Mouse (Mus musculus) heart, postnatal 0 days (tissue): Measurements from ENCODE around the gene Helt. TPM values are rescaled to one million over a fixed set of nuclear protein-coding genes. Genes with fewer than 3 reads are reported as not detected.

Experiments
- ATAC-seq: fragments of 200-750 bp; cut with Nextera tagmentation; 2 replicates; pipeline ENCODE4 v1.8.0; 2017; ENCODE audit warnings: low read depth, moderate number of reproducible peaks, moderate library complexity; ENCODE audit not compliant: insufficient read depth
- DNase-seq: peaks from one replicate; pipeline ENCODE4 v3.0.0-alpha.2; 2016; ENCODE audit warnings: low spot score
- H3K27ac ChIP-seq: fragments of 300-500 bp; sonication (generic); 2 replicates; pipeline ENCODE4 v1.5.1; 2014; ENCODE audit warnings: low read depth, mild to moderate bottlenecking
- H3K27me3 ChIP-seq: fragments of 300-500 bp; sonication (generic); 2 replicates; pipeline ENCODE4 v1.6.1; 2014; ENCODE audit warnings: low read length, mixed read lengths; ENCODE audit not compliant: control insufficient read depth, insufficient read depth
- H3K36me3 ChIP-seq: fragments of 300-500 bp; sonication (generic); replicated peaks from 2 replicates; pipeline ENCODE4 v1.6.1; 2014; ENCODE audit warnings: low read length, mixed read lengths; ENCODE audit not compliant: control insufficient read depth, insufficient read depth
- H3K4me1 ChIP-seq: fragments of 300-500 bp; sonication (generic); 2 replicates; pipeline ENCODE4 v1.6.1; 2014; ENCODE audit warnings: antibody characterized with exemption; ENCODE audit not compliant: control insufficient read depth, insufficient read depth
- H3K4me2 ChIP-seq: fragments of 300-500 bp; sonication (generic); 2 replicates; pipeline ENCODE4 v1.6.1; 2014; ENCODE audit warnings: low read depth, mild to moderate bottlenecking, low read length, moderate library complexity
- H3K4me3 ChIP-seq: fragments of 300-500 bp; sonication (generic); 2 replicates; pipeline ENCODE4 v1.5.1; 2014; ENCODE audit warnings: low read depth, low read length
- H3K9ac ChIP-seq: fragments of 300-500 bp; sonication (generic); replicated peaks from 2 replicates; pipeline ENCODE4 v1.6.1; 2014; ENCODE audit warnings: low read depth, low read length, mixed read lengths
- H3K9me3 ChIP-seq: fragments of 300-500 bp; sonication (generic); replicated peaks from 2 replicates; pipeline ENCODE4 v1.6.1; 2016; ENCODE audit warnings: low read length; ENCODE audit not compliant: control insufficient read depth
- CTCF ChIP-seq: IDR thresholded peaks from 2 replicates; pipeline ENCODE4 v1.5.1; 2016; ENCODE audit warnings: antibody characterized with exemption, control low read depth, low read depth
- EP300 ChIP-seq: IDR thresholded peaks from 2 replicates; pipeline ENCODE4 v1.6.1; 2016; ENCODE audit warnings: antibody characterized with exemption, low read depth
- WGBS: fragments of 180-500 bp; shearing (Covaris S2); extraction: QIAGEN DNeasy Blood & Tissue Kit; methylation state at CpG from one replicate; pipeline ENCODE4 v1.1.7; 2014; 5-methylcytosine and 5-hydroxymethylcytosine counted together
- polyA plus RNA-seq: library from polyadenylated mRNA; unstranded; fragments of >200 nt; fragmentation: Nextera tagmentation; extraction: Ambion mirVana; gene quantifications from 2 replicates; pipeline ENCODE4 v1.2.1, GENCODE M21; 2015
- total RNA-seq: library from RNA; depleted of rRNA; stranded (reverse); fragments of >200 nt; gene quantifications from 2 replicates; pipeline ENCODE4 v1.2.3, GENCODE M21; 2014; ENCODE audit warnings: low replicate concordance

The Helt gene
- total and polyA plus RNA-seq, 2 experiments from 2014 or later = not detected

DNA sequence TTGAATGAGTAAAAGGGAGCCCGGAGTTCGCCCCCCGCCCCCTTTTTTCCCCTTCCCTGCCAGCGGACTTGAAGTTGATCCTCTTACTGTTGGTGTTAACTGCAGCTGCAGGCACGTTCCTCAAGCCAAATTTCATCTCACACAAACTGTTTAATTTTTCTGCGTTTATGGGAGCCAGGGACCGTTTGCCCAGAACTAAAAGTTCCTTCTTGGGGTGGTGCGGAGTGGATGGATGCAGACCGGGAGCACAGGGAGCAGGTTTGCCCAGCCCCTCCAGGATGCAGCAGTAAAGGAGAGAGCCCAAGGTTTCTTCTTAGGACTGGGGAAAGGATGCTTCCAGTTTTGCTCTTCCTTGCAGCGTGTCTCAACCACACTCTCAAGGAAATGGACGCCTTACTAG, 2.1 kb upstream of the Helt start:
- H3K27me3 ChIP-seq = peaks cover 66% of the 10 kb centered on the region

DNA sequence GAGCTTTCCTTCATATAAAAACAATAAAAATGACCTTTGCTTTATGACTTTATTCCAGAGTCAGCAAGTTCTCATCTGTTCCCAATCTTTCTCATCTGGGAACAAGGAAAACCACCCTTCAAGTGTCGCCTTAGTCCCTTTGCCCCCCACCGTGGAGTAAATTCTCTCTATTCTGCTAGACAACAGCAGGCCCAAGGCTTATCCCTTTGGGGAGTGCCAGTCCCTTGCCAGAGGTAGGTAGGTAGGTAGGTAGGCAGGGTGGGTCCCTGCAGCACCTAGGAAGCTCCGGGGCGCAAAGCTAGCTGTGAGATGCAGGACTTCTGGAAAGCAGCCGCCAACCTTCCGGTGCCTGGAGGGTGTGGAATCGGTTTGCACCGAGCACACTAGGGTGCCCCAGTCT, 1.5 kb upstream of the Helt start:
- TF ChIP-seq EP300 (no peak), CTCF (no peak)
- 1% methylated on average over 8 of the region's 8 CpGs for WGBS

More for the DNA sequence above, 2.1 kb upstream of the Helt start:
- no peak overlapping the region for H3K4me2 ChIP-seq
- TF ChIP-seq EP300 (no peak), CTCF (no peak)
- no peak overlapping the region for H3K9ac ChIP-seq
- no peaks in the 10 kb centered on the region for H3K36me3 ChIP-seq
- 2% methylated on average over 11 of the region's 11 CpGs for WGBS
- DNase-seq = no peak
- ATAC-seq = no peak
- H3K27ac ChIP-seq = no peak overlapping the region
- H3K4me1 ChIP-seq = no peaks in the 10 kb centered on the region
- H3K4me3 ChIP-seq = 0 out of 2 replicates have a peak overlapping the region, but pooled peaks have one; percentile 5
- no peaks in the 10 kb centered on the region for H3K9me3 ChIP-seq

DNA sequence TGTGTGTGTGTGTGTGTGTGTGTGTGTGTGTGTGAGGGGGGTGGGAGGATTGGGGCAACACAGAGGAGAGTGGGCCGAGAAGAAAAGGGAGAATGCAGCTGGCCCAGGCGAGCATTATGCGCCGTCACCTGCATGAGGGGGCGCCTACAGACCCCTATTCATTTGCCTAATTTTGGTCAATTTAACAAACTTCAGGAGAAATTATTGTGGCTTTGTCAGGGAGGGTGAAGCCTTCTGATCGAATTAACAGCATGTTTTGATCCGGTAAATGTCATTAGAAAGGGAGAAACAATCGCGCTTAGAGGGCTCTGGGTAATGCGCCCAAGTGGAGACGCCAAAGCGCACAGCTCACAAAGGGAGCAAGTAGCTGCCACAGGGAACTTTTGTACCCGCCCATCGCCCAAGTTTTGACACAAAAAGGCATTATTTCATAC, 647 bp upstream of the Helt start:
- no peak overlapping the region for H3K27ac ChIP-seq
- H3K9me3 ChIP-seq = no peaks in the 10 kb centered on the region
- no peaks in the 10 kb centered on the region for H3K4me1 ChIP-seq
- no peaks in the 10 kb centered on the region for H3K36me3 ChIP-seq
- ATAC-seq (no peak), DNase-seq (no peak)
- no peak overlapping the region for H3K4me3 ChIP-seq
- TF ChIP-seq CTCF (no peak), EP300 (no peak)
- H3K27me3 ChIP-seq = peaks cover 80% of the 10 kb centered on the region
- 3% methylated on average over 14 of the region's 14 CpGs for WGBS
- H3K9ac ChIP-seq = no peak overlapping the region
- no peak overlapping the region for H3K4me2 ChIP-seq

More for the DNA sequence above, 1.5 kb upstream of the Helt start:
- H3K4me3 ChIP-seq = 0 out of 2 replicates have a peak overlapping the region, but pooled peaks have one; percentile 5
- H3K36me3 ChIP-seq = no peaks in the 10 kb centered on the region
- no peak for DNase-seq
- H3K9ac ChIP-seq = no peak overlapping the region
- no peak overlapping the region for H3K4me2 ChIP-seq
- no peaks in the 10 kb centered on the region for H3K9me3 ChIP-seq
- no peaks in the 10 kb centered on the region for H3K4me1 ChIP-seq
- no peak for ATAC-seq
- no peak overlapping the region for H3K27ac ChIP-seq
- peaks cover 72% of the 10 kb centered on the region for H3K27me3 ChIP-seq

DNA sequence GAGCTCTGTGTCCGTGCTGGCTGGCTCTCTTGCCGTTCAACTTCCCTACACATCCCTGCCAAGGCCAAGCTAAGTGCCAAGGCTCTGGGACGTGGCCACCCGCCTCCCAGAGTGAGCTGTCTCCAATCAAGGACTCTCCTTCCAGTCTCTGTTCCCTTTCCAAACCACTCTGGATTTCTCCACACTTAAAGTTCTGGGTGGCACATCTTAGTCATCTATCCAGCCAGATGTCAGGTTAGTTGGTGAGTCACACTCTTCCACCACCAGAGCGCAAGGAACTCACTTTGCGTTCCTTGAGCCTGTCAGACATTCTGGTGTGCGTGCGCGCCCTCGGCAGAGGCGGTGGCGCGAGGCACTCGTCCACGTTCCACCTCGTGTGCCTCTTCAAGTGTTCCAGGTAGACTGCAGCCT, 725 bp downstream of the Helt start:
- Histone ChIP-seq H3K27me3 (peaks cover 92% of the 10 kb centered on the region), H3K36me3 (no peaks in the 10 kb centered on the region), H3K4me3 (peak overlapping the region; percentile 27), H3K4me2 (peak overlapping the region; percentile 44), H3K9ac (no peak overlapping the region), H3K27ac (no peak overlapping the region), H3K9me3 (no peaks in the 10 kb centered on the region), H3K4me1 (no peaks in the 10 kb centered on the region)
- 2% methylated on average over 16 of the region's 16 CpGs for WGBS
- TF ChIP-seq CTCF (no peak), EP300 (no peak)
- ATAC-seq = no peak
- DNase-seq = no peak

DNA sequence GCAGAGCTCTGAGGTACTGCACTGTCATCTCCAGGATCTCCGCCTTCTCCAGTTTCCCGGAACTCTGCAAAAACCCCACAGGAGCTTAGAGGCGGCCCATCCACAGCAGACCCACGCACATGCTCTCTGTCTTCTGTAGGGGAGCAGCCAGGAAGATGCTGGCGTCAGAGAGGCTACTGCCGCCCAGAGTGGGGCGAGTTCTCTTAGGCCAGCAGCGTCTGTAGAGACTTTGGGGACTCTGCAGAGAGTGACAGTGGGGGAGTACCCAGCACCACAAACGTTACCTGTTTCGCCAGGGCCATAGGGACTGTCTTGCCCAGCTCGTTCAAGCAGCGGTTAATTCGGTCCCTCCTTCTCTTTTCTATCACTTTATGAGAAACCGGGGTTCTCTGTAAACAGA, 1.3 kb downstream of the Helt start:
- H3K9ac ChIP-seq = no peak overlapping the region
- TF ChIP-seq CTCF (no peak), EP300 (no peak)
- no peak overlapping the region for H3K27ac ChIP-seq
- 3% methylated on average over 14 of the region's 14 CpGs for WGBS
- peak overlapping the region; percentile 11; the same call in 1 of the 2 replicates for H3K4me3 ChIP-seq
- peak overlapping the region; percentile 23; the same call in 1 of the 2 replicates for H3K4me2 ChIP-seq
- no peaks in the 10 kb centered on the region for H3K36me3 ChIP-seq
- no peak for DNase-seq
- ATAC-seq = no peak
- no peaks in the 10 kb centered on the region for H3K9me3 ChIP-seq
- peaks cover 90% of the 10 kb centered on the region for H3K27me3 ChIP-seq
- H3K4me1 ChIP-seq = no peaks in the 10 kb centered on the region
